Mouse (Mus musculus): ENCODE data around the gene Ppargc1a. TPM values are rescaled to one million over a fixed set of nuclear protein-coding genes. Genes with fewer than 3 reads are reported as not detected.
A peak's percentile ranks its signal among the peaks of the same experiment; 100 is the strongest.

The Ppargc1a gene
- total RNA-seq, 2 experiments from 2014 or later = 15.8 to 64.3 TPM

DNA sequence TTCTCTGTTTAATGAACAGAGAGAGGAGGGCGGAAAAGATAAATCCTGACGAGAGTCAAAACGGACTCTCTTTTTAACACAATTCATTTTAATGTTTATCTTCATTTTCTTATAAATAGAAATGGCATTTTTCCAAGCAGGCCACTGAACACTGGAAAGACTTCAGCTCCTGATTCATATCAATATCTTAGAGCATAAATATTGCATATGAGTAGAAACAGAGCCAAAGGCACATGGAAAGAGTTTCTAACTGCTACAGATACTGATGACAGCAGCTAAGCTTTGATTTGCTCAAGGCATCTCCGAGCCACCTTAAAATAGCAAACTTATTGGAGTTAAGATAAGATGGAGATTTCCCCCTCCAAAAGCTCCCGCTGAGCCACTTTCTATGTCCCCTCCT lies 14.3 kb downstream of the Ppargc1a start:
- no peak for DNase-seq (ENCODE audit: low spot score in 2 of 2)

GRCm38 (mm10) chr5:51552483-51553091 lies 14.9 kb downstream of the Ppargc1a start:
- peak; percentile 35 to 40 for DNase-seq (ENCODE audit: low spot score in 2 of 2)

DNA sequence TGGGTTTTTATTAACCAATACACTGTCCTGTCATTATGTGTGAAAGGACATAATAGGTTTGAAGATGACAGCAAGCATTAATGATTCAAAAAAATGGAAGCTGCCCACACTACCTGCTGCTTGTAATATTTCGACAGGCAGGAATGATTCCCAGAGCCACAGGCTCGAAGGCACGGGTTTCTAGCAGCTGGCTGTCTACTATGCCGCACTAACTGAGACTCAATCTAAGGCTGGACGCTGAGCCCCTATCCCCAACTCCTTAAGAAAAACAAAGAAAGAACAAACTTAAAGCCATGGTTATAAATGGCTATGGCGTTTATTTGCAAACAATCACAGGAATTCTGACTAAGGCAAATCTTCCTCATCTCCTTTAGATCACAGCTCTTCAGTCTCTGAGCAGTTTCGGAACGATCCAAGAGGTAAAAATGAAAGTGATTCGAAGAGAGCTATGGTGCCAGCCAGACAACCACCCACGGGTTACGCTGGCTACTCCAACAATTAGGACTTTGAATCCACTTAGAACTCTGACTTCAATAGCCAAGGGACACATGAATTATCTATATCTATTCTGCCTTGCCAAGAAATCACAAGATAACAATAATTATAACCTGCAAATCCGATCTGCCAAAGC lies 15.6 kb downstream of the Ppargc1a start:
- DNase-seq (ENCODE audit: low spot score in 2 of 2) = peak in 1 of 2 experiments; percentile 20

- DNase-seq (ENCODE audit: low spot score in 2 of 2) = no peak
These were observed 20.0 kb downstream of the Ppargc1a start for GRCm38 (mm10) chr5:51547442-51548035.

- DNase-seq (ENCODE audit: low spot score in 2 of 2) = no peak
These were observed 20.7 kb downstream of the Ppargc1a start for GRCm38 (mm10) chr5:51546817-51547216.

DNA sequence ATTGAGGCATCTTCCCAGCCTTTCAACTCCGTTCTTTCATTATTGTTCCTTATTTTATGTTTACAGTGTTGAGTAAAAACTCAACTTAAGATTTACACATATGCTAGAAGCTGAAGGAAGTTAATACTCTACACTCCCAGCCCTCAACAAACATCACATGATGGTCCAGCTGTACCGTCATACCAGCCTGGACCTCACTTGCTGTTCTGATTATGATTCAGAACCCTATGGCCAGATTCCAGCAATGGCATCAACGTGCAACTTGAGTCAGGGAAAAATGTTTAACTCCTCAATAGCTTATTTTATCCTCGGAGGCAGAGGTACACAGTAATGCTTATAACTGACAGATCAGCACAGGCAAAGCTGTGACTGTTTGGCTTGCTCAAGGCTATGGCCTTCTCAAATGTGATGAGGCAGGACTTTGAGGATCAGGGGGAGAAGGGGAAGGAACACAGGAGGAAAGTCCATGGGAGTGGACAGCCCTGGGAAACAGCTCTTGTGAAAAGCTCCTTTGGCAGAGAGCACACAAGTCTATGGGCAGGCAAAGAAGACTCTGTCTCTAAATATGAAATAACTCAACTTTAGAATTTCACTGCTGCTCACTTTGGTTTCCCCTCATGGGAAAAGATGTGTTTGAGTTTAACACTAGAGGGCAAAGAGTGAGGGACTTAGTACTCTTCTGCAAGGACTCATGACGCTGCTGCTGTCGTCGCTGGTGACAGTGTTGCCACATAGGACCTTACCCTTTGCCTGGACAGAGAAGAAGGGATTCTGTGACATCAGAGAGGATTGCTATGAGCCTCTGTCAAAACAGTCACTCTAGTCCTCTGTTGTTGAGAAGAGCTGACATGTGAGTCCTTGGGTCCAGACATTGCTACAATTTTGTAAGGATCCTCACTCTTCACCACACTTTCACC lies 22.1 kb downstream of the Ppargc1a start:
- DNase-seq (ENCODE audit: low spot score in 2 of 2) = no peak

- DNase-seq (ENCODE audit: low spot score in 2 of 2) = no peak
These were observed 23.3 kb downstream of the Ppargc1a start for GRCm38 (mm10) chr5:51544141-51544735.

DNA sequence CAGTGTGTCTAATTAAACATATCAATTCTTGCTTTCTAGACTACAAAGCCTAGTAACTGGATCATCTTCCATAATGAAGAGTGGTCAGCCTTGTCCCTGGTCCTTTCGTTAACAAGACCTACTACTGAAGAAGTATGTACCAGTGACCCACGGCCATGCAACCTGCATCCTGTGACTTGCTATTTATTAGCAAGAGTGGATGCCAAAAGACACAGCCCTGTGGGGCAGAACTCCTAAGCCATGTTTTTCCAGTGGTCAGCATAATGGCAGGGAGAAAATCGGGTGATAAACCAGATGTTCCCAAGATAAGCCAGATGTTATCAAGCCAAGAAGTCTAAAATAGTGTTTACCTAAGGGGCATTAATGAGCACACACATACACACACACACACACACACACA lies 26.0 kb downstream of the Ppargc1a start:
- no peak for DNase-seq (ENCODE audit: low spot score in 2 of 2)

- no peak for DNase-seq (ENCODE audit: low spot score in 2 of 2)
These were observed 26.7 kb downstream of the Ppargc1a start for GRCm38 (mm10) chr5:51540816-51541215.

GRCm38 (mm10) chr5:51539563-51539962 lies 28.0 kb downstream of the Ppargc1a start:
- no peak for DNase-seq (ENCODE audit: low spot score in 2 of 2)

DNA sequence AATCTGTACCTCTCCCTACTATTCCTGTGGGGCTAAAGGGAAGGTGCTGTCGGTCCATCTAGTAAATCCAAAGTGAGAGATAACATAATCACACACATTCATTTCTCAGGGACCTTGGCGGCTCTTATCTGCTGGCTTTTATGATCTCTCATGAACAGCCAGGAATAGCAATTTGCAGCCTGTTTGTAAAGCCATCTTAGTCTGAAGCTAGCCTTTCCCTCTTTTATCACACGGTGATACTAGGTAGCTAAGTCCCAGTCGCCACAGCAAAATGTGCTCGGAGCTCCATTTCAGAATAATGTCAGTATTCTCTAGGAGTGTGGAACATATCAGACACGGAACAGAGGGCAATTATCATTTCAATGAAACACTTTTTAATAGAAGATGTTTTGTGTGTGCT lies 29.2 kb downstream of the Ppargc1a start:
- no peak for DNase-seq (ENCODE audit: low spot score in 2 of 2)

DNA sequence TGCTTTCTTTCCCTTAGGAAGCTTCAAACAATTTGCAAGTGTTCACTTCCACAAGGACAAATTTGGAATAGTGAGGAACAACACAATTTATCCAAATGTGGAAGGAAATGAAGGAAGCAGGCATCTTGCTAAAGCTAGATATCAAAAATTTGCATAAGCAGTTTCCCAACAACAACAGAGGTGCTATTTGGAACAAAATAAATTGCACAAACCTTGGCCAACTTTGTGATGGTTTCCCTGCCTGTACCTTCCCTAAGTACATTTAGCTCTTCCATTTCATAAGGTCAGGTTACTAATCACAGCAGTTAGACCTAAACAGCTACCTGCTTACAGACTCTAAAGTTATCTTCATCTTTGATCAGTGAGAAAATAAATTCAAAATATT lies 29.9 kb downstream of the Ppargc1a start:
- DNase-seq (ENCODE audit: low spot score in 2 of 2) = no peak

DNA sequence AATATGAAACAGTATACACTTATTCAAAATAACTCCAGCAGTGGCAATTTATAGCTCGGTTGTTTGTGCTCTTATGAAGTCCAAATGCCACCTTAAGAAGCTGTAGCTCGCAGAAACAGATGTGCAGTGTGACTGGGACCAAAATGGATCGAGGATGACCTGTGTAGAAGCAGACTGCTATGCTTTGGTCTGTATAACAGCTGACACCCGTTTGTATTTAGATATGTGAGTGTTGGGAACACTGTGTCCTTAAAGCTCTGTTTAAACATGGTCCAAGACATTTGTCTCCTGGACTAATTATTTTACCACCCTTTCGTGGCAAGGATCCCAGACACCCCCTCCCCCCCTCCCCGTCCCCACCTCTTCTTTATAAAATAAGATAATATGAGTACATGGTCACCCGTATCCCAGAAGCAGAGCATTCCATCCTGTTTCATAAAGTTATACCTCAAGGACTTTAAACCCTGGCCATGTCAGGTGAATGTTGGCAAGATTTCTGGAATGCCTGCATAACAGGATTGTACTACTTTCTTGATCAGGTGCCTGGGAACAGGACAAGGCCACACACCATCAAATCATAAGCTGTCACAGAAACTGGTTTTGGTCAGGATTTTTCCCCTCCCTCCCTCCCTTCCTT lies 30.4 kb downstream of the Ppargc1a start:
- no peak for DNase-seq (ENCODE audit: low spot score in 2 of 2)

DNA sequence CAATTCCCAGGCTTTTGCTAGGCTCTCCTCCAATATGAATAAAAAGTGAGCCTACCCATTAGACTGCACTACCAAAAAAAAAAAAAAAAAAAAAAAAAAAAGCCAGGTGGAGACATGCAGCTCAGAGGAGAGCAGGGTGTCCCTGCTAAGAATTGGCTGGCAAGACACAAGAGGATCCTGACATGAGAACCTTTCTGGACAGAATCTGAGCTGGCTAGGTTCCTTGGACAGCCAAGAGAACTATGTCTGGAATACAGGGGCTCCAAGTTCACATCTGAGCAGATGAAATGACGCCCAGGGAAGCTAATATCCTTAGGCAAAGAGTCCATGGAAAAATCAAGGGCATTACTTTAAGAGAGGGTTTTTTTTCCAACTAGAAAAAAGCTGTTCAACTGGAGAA lies 33.1 kb downstream of the Ppargc1a start:
- DNase-seq (ENCODE audit: low spot score in 2 of 2) = no peak

DNA sequence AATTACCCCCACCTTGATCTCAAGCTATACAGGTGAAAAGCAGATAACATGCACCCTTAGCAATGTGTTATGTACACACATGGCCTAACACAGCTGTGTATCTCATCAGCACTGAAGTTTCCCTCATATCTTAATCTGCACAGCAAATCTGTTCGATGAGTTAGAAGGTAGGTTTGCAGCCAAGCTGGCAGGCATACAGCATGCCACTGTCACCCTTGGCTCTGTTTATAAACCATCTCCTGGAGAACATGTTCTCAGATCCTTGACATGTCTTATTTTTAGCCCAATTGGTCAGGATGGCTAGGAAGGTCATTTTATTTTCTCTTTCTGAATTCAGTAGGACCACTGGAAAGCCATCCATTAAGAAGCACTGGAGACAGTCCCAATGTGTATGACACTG lies 36.2 kb downstream of the Ppargc1a start:
- no peak for DNase-seq (ENCODE audit: low spot score in 2 of 2)

GRCm38 (mm10) chr5:51529444-51529843 lies 38.1 kb downstream of the Ppargc1a start:
- no peak for DNase-seq (ENCODE audit: low spot score in 2 of 2)

DNA sequence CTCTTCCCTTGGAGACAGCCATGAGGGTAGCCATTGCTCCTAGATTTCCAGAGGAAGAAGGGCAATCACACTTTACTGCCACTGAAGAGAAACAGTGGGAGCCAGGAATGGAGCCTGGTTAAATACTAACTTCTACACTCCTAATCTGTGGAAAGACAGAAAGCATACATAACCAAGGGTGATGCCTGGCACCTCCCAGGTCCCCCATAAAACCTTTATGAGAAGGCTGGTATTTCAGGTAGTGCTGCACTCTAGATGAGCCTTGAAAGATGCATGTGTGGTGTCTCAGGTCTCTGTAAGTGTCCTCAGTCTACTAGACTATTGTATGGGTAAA lies 39.4 kb downstream of the Ppargc1a start:
- no peak for DNase-seq (ENCODE audit: low spot score in 2 of 2)

GRCm38 (mm10) chr5:51527498-51528164 lies 39.9 kb downstream of the Ppargc1a start:
- DNase-seq (ENCODE audit: low spot score in 2 of 2) = no peak

GRCm38 (mm10) chr5:51525858-51526257 lies 41.7 kb downstream of the Ppargc1a start:
- no peak for DNase-seq (ENCODE audit: low spot score in 2 of 2)

DNA sequence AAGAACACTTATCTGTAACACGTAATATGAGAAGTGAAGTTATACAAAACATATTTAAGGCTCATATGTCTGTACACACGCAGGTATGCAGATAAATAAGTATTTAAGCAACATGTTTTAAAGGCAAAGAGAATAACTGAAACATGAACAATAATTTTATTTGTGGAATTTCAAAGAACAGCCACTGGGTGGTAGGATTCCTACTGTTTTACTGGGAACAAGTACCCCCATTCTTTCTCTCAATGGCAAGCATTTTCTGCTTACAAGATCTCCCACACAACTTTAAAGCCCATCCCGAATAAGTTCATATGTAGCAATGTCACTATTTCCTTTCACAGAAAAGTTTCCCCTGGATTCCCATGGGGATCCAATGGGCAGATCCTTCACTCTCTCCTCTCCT lies 46.7 kb downstream of the Ppargc1a start:
- no peak for DNase-seq (ENCODE audit: low spot score in 2 of 2)
